Mouse (Mus musculus): ENCODE measurements at regions not wholly inside any gene's neighbourhood (a gene's known extent, or its start where the extent isn't known, plus 50 kb on each side); places are given as distances from the start of the nearest gene placed in this dataset.

DNA sequence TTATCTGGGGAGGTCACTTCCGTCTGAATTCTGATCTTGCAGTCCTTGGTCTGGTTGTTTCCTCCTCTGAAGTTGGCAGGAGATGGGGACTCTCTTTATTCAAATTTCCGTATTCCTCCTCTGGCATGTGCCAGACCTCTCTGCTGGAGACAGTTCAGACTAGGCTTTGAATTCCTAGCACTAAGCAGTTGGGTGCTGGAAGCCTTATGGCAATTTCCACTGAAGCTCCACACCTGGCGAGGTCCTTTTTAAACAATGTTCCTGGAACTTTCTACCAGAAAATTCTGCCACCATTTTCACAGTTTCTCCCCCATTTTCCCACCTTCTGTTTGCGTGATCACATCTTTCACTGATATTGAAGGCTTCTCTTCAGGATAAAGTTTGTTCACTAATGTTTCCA, 205.7 kb upstream of the Tyrp1 start:
- H3K4me2 ChIP-seq (replicated peaks): no peak overlapping the region
- H3K4me1 ChIP-seq (replicated peaks; ENCODE audit: control insufficient read depth, insufficient read depth, low read length): no peaks in the 10 kb centered on the region
- no peaks in the 10 kb centered on the region for H3K9me3 ChIP-seq (ENCODE audit: control insufficient read depth, low read length)
- H3K9ac ChIP-seq: no peak overlapping the region
- no peak overlapping the region for H3K27ac ChIP-seq
- H3K27me3 ChIP-seq (ENCODE audit: control insufficient read depth, insufficient read depth, low read length): no peaks in the 10 kb centered on the region
- WGBS: 76% methylated on average over 4 of the region's 4 CpGs
- ATAC-seq (ENCODE audit: low FRiP score) (no peak), DNase-seq (ENCODE audit: low spot score) (no peak)
- no peak overlapping the region for H3K4me3 ChIP-seq (replicated peaks; ENCODE audit: low read length)
- H3K36me3 ChIP-seq (replicated peaks; ENCODE audit: control insufficient read depth, insufficient read depth): no peaks in the 10 kb centered on the region

DNA sequence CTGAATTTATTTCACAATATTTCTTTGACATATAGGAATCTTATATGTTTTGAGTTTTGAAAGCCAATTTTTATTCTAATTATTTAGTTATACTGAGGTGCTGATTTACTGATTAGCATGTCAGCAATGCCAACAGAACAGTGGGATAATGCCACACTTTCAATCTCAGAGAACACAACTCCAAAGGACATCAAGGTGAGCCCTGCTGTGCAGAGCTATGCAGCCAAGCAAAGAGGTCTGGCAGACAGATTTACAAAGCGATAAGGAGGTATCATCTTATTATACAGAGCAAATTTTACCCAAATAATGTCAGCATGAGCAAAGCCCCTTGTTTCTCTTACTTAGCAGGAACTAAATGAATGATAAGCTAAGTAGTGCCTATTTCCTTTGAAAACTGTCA, 204.7 kb upstream of the Tyrp1 start:
- no peak for DNase-seq (ENCODE audit: low spot score)
- no peak overlapping the region for H3K4me2 ChIP-seq (replicated peaks)
- no peaks in the 10 kb centered on the region for H3K27me3 ChIP-seq (ENCODE audit: control insufficient read depth, insufficient read depth, low read length)
- WGBS: 74% methylated on average over 1 of the region's 1 CpGs
- no peaks in the 10 kb centered on the region for H3K36me3 ChIP-seq (replicated peaks; ENCODE audit: control insufficient read depth, insufficient read depth)
- H3K9ac ChIP-seq: no peak overlapping the region
- H3K9me3 ChIP-seq (ENCODE audit: control insufficient read depth, low read length): no peaks in the 10 kb centered on the region
- ATAC-seq (ENCODE audit: low FRiP score): no peak
- H3K4me1 ChIP-seq (replicated peaks; ENCODE audit: control insufficient read depth, insufficient read depth, low read length): no peaks in the 10 kb centered on the region
- no peak overlapping the region for H3K27ac ChIP-seq
- H3K4me3 ChIP-seq (replicated peaks; ENCODE audit: low read length): no peak overlapping the region

DNA sequence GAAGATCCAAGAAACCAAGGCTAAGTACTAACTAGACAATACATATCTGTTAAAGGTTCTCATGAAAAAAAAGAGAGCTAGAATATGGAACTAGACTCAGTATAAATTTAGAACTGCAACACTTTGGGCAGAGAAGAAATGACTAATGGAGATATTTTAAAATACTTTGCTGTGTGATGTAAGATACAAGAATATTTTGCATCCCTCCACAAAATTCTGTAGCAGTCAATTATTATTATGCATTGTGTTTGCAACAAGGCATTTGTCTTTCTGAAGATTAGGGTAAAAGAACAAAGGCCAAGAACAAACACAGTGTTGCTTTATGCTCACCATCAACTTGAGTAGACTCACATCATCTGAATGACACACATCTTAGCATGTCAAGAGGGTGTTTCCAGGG, 203.7 kb upstream of the Tyrp1 start:
- Histone ChIP-seq H3K27me3 (ENCODE audit: control insufficient read depth, insufficient read depth, low read length) (no peaks in the 10 kb centered on the region), H3K4me1 (replicated peaks; ENCODE audit: control insufficient read depth, insufficient read depth, low read length) (no peaks in the 10 kb centered on the region), H3K4me2 (replicated peaks) (no peak overlapping the region), H3K27ac (no peak overlapping the region), H3K9me3 (ENCODE audit: control insufficient read depth, low read length) (no peaks in the 10 kb centered on the region), H3K4me3 (replicated peaks; ENCODE audit: low read length) (no peak overlapping the region), H3K9ac (no peak overlapping the region), H3K36me3 (replicated peaks; ENCODE audit: control insufficient read depth, insufficient read depth) (no peaks in the 10 kb centered on the region)
- DNase-seq (ENCODE audit: low spot score) (no peak), ATAC-seq (ENCODE audit: low FRiP score) (no peak)

DNA sequence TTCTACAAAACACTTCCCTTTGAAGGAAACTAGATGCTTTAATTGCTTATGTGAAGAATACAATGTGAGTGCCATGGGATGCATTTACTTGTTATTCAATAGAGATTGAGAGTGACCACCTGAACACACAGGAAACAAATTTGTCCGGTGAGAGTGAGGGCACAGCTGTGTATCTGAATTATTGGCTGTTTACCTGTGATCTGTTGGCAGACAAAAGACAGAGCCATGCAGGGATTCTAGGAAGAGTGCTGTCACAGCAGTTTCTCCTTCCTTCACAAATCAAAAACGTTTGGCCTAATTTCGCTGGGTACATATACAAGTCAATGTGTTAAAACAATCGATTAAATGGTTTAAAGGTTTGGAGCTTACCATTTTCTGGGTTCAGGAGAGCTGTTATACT, 202.9 kb upstream of the Tyrp1 start:
- no peak for ATAC-seq (ENCODE audit: low FRiP score)
- no peaks in the 10 kb centered on the region for H3K4me1 ChIP-seq (replicated peaks; ENCODE audit: control insufficient read depth, insufficient read depth, low read length)
- H3K4me3 ChIP-seq (replicated peaks; ENCODE audit: low read length): no peak overlapping the region
- DNase-seq (ENCODE audit: low spot score): no peak
- H3K4me2 ChIP-seq (replicated peaks): no peak overlapping the region
- no peaks in the 10 kb centered on the region for H3K36me3 ChIP-seq (replicated peaks; ENCODE audit: control insufficient read depth, insufficient read depth)
- no peaks in the 10 kb centered on the region for H3K27me3 ChIP-seq (ENCODE audit: control insufficient read depth, insufficient read depth, low read length)
- H3K27ac ChIP-seq: no peak overlapping the region
- 74% methylated on average over 4 of the region's 4 CpGs for WGBS
- no peak overlapping the region for H3K9ac ChIP-seq
- H3K9me3 ChIP-seq (ENCODE audit: control insufficient read depth, low read length): no peaks in the 10 kb centered on the region

DNA sequence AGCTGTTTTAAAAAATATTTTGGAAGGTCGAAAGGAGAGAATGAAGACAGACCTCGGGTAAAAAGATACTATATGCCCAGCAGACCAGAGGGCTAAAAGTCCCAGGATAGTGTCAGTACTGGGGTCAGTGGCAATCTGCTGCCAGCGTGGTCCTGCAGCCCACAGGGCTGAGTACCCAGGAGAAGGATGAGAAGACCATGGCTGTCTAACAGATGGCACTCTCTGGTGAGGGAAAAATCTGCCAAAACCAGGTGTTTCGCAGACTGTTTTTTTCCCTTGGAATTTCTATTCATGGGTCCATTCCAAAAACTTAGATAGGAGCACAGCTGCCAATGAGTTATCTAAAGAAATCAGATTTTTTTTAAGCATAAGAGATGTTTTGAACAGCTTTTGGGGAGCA, 202.5 kb upstream of the Tyrp1 start:
- no peak overlapping the region for H3K4me2 ChIP-seq (replicated peaks)
- H3K4me1 ChIP-seq (replicated peaks; ENCODE audit: control insufficient read depth, insufficient read depth, low read length): no peaks in the 10 kb centered on the region
- H3K4me3 ChIP-seq (replicated peaks; ENCODE audit: low read length): no peak overlapping the region
- no peaks in the 10 kb centered on the region for H3K27me3 ChIP-seq (ENCODE audit: control insufficient read depth, insufficient read depth, low read length)
- H3K27ac ChIP-seq: no peak overlapping the region
- H3K9me3 ChIP-seq (ENCODE audit: control insufficient read depth, low read length): no peaks in the 10 kb centered on the region
- DNase-seq (ENCODE audit: low spot score): no peak
- WGBS: 84% methylated on average over 4 of the region's 4 CpGs
- no peaks in the 10 kb centered on the region for H3K36me3 ChIP-seq (replicated peaks; ENCODE audit: control insufficient read depth, insufficient read depth)
- ATAC-seq (ENCODE audit: low FRiP score): no peak
- H3K9ac ChIP-seq: no peak overlapping the region

DNA sequence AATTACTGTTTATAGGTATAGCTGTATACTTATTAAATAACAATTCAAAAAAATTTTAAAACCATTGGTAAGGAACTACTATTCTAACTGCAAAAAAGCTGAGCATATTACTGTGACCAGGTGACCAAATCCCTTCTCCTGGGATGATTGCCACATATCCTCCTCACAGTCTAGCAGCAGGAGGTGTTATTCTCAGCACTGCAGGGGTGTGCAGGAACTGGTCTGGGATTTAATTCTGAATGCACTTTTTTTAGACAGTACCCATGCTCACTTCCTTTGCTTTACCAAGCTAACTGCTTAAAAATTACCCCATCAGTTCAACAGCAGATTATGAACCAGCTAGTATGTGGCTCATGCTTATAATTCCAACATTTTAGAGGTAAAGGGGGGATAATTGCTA, 195.5 kb upstream of the Tyrp1 start:
- no peak overlapping the region for H3K27ac ChIP-seq
- H3K36me3 ChIP-seq (replicated peaks; ENCODE audit: control insufficient read depth, insufficient read depth): no peaks in the 10 kb centered on the region
- no peak for DNase-seq (ENCODE audit: low spot score)
- no peak overlapping the region for H3K4me2 ChIP-seq (replicated peaks)
- H3K4me1 ChIP-seq (replicated peaks; ENCODE audit: control insufficient read depth, insufficient read depth, low read length): no peaks in the 10 kb centered on the region
- no peak for ATAC-seq (ENCODE audit: low FRiP score)
- no peak overlapping the region for H3K4me3 ChIP-seq (replicated peaks; ENCODE audit: low read length)
- no peaks in the 10 kb centered on the region for H3K27me3 ChIP-seq (ENCODE audit: control insufficient read depth, insufficient read depth, low read length)
- H3K9ac ChIP-seq: no peak overlapping the region
- H3K9me3 ChIP-seq (ENCODE audit: control insufficient read depth, low read length): no peaks in the 10 kb centered on the region

Measured in hindbrain, embryonic 14.5 days (tissue).